Mouse (Mus musculus): ENCODE results near the gene 2810004N23Rik. TPM values are rescaled to one million over a fixed set of nuclear protein-coding genes. Genes with fewer than 3 reads are reported as not detected.
"Not testable (repeated sequence)": the region's sequence is repeated elsewhere in the genome, so short reads cannot be mapped to it uniquely, and the experiment has no call there.

Gene 2810004N23Rik
- total RNA-seq, 2 experiments from 2014 or later = 32.1 to 33.6 TPM

DNA sequence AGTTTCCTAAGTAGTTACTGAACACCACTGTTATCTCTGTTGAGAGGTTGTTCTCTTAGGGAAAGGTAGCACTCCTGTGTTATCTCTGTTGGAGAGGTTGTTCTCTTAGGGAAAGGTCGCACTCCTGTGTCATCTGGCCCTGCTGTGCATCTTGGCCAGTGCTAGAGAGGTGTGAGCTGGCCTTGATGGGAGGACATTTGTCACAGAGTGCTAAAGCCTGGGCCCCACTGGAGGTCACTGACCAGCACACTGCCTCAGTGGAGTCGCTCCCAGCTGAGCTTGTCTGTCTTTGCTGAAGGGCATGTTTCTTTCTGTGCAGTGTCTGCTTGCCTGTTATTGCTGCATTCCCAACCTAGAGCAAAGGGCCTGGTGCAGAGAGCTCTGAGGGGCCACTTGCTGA, 4.2 kb upstream of the 2810004N23Rik start:
- DNase-seq (ENCODE audit: low spot score) = no peak

DNA sequence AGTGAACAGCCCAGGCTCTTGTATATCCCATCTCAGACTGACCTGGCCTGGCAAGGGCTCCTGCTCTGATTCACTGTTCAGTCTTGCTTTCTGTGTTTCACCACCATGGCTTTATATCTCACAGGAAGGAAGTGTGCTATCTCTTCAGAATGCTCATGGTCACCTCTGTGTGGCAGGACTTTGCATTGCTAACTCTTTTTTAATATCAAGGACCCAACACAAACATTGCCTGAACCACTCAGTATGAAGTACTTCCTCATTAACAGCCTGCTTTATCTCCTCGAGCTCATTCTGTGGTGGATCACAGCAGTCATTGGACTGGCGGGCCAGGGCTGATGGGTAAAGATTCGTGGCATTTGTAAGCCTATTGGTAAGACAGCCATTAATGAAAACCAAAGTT, 3.7 kb upstream of the 2810004N23Rik start:
- no peak for DNase-seq (ENCODE audit: low spot score)

DNA sequence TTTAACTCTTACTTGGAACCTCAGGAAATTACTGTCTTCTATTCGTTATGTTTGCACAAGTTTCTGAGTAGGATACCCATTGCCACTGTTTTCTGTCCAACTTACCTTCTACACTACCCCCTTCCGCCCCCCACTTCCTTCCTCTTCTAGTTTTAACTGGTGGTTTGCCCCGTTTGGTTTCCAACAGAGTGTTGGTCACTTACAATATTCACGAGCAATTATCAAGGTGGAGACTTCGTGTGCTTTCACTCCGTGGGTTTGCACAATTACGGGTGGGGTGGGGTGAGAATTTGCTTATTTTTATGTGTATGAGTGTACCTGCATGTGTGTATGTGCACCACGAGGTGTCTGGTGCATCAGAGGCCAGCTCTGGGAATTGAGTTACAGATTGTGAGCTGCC, 809 bp upstream of the 2810004N23Rik start:
- no peak for DNase-seq (ENCODE audit: low spot score)

DNA sequence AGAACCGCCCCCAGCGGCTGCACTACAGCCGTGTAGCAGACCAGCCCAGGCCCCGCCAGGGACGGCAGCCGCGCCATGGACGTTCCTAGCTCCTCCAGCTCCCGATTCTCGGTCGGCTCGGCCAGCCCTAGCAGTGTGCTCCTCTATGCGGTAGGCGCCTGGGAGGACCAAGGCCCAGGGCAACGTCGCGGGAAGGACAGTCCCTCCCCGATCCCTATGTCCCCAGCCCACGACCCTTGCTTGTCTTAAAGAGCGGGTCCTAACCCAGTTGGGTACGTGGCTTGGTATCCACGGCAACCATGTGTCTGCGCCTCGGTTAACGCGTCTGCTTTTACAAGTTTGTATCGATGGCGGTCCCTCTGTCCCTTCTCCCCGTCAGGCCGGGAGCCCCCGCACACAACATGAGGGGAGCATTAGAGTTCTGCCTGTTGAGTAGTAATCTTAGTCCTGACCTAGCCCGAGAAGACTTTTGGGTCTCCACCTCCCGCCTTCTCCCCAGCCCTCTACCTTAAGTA, 300 bp upstream of the 2810004N23Rik start:
- DNase-seq (ENCODE audit: low spot score) = no peak

DNA sequence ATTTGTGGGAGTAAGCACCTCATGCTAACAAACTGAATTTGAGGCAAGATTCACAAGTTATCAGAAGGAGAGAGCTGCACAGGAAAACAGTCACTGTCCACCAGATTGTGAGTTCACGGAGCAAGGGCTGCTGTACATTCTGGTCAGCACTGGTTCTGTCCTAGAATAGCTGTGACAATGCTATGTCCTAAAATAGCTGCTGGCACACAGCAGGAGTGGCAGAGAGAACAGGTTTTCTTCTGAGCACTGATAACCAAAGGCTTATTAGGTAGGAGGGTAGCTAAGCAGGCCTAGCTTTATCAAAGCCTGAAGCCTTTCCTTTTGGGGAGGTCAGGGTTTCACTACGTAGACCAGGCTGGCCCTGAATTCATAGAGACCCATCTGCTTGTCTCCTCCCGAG, 2.7 kb downstream of the 2810004N23Rik start:
- DNase-seq (ENCODE audit: low spot score) = peak; percentile 45

DNA sequence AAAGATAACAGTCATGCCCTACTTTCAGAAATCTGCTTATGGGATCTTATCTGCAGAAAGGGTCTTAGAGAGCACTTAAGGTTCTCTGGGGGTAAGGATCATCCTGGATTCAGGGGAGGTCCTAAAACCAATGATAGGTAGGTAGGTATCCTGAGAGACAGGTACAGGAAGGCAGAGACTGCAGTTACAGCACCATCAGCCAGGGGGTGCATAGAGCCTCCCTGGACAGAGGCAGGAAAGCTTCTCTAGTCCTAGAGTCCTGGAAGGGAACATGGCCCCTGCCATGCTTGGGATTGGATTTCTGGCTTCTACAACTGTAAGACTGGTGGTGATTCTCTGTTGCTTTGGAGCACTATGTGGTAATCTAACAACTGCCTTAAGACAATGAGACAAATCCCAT, 3.5 kb downstream of the 2810004N23Rik start:
- DNase-seq (ENCODE audit: low spot score) = peak; percentile 51

DNA sequence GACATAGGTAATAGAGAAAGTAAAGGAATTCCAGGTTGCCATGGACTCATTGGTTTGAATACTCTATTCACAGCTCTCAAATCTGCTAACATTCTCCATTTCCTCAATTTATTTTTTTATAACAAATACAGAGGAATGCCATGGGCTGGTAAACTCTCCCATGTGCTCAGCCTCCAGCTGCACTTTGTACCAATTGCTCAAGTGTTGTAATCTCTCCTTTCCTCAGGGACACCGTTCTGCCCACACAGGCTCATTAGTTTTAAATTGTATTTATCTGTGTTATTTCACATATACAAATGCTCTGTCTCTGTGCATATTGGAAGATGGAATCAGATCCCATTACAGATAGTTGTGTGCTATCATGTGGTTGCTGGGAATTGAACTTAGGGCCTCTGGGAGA, 9.4 kb downstream of the 2810004N23Rik start:
- no peak for DNase-seq (ENCODE audit: low spot score)

DNA sequence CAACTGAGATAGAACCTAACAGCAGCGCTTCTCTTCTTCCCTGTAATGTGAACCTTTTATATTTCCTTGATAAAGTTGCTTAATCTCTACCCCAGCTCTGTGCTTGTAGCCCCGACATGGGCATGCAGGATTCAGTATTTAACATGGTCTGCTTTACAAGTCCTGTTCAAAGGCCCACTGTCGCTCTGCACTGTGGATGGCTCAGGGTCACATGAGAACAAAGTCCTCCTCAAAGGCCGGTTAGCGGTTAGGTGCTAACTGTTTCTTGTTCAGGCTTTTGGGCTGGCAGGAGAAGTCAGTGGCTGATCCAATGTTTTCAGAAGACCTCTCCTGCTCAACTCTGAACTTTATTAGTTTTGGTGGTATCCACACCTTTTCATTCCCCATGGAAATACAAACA, 17.3 kb downstream of the 2810004N23Rik start:
- DNase-seq (ENCODE audit: low spot score) = no peak

DNA sequence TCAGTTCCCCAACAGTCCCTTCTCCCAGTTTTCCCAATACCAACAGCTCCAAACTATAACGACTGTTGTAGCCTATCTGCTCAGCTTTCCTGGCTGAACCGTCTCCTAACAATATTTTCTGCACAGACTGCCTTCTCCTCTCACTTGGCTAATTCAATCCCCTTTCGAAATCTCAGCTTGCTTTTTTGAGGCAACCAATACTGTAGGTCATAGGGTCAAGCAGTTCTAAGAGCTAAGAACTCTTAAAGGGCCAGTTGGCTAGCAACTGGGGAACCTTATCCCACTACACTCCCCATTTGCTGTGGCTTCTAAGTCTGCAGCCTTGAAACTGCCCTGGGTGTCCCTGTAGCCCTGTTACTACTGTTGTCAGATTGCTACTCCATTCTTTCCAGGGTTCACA, 17.8 kb downstream of the 2810004N23Rik start:
- DNase-seq (ENCODE audit: low spot score) = peak; percentile 53

DNA sequence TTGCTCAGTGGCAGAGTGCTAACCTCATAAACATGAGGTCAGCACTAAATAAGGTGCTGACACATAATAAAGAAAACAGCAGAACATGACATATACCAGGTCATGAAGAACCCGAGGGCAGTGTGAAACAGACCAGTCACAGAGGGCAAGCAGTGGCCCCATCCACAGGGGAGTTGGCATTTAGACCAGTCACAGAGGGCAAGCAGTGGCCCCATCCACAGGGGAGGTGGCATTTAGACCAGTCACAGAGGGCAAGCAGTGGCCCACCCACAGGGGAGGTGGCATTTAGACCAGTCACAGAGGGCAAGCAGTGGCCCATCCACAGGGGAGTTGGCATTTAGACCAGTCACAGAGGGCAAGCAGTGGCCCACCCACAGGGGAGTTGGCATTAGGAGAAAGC, 20.0 kb downstream of the 2810004N23Rik start:
- not testable (repeated sequence) for DNase-seq (ENCODE audit: low spot score)

DNA sequence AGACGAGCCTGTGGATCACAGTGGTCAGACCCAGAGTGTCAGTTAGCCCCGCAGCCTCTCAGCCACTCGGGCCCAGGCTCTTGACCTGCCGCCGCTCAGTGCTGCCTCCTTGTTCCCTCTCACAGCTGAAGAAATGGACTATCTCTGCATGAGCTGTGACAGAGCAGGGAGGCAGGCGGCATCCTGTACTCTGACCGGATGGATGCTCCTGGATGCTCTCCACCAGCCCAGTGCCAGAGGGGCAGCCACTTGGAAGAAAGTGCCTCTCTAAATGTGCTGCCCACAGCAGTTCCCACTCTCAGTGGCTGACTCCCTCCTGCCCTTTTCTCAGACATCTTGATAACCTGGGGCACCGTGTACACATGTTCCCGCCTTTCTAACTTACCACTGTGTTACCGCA, 21.1 kb downstream of the 2810004N23Rik start:
- DNase-seq (ENCODE audit: low spot score) = no peak

DNA sequence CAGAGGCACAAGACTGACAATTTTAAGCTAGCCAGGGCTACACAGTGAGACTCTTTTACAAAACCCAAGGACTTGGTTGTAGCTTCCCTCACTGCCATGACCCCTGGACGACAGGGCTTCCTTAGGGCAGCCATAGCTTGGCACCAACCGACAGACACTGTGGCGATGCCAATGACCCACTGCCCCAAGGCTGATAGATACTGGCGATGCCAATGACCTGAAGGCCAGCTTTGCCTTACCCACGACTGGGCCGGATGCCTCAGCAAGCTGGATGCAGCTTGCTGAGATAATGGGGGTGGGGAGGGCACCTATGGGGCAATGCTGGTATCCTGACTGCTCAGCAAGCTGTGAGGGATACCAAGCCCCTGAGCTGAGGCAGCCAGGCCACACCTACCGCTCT, 22.0 kb downstream of the 2810004N23Rik start:
- no peak for DNase-seq (ENCODE audit: low spot score)

DNA sequence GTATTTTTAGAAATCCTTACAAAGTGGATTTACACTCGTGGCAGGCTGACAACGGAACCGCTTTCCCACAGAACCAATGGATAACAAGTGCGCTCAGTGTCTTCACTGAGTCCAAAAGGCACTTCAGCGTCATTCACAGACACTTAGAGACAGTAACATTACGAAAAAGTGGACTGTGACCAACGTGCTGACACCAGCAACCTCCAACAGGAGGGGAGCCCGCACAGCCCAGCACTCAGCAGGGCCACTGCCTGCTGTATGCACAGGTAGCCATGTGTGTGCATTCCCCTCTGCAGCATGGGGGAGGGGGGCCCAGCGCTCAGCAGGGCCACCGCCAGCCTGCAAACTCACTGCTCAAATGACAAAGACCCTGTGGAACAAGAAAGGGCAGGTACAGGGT, 23.5 kb downstream of the 2810004N23Rik start:
- DNase-seq (ENCODE audit: low spot score) = no peak

DNA sequence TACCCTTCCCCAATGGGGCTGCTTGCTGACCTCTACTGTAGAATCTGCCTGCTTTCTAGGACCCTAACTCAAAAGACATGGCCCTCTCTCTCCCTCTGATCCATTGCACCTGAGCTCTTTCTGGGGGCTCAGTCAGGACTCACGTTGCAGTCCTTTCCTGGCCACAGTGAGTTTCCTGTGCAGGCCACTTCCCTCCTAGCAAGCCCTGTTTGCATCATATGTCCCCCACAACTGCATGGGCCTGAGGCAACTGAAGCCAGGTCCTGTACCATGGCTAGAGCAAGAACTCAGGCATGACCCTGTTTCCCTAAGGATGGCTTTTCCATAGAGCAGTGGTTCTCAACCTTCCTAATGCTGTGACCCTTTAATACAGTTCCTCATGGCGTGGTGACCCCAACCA, 25.0 kb downstream of the 2810004N23Rik start:
- DNase-seq (ENCODE audit: low spot score) = no peak

DNA sequence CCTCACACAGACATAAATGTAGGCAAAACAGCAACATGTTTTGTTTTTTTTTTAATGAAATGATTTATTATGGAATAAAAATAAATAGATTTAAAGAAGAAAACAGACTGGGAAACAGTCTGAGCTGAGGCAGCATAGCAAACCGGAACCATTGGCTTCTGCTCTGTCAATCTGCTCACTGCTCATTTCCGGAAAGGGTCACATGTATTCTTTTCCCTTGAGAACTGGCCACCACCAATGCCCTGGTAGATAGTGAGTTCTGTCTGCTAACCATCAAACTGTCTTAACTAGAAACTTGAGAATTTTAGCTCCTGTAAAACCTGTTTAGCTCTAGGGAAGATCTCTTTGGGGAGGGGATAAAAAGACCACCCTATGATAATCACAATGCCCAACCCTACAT, 26.0 kb downstream of the 2810004N23Rik start:
- DNase-seq (ENCODE audit: low spot score) = no peak

DNA sequence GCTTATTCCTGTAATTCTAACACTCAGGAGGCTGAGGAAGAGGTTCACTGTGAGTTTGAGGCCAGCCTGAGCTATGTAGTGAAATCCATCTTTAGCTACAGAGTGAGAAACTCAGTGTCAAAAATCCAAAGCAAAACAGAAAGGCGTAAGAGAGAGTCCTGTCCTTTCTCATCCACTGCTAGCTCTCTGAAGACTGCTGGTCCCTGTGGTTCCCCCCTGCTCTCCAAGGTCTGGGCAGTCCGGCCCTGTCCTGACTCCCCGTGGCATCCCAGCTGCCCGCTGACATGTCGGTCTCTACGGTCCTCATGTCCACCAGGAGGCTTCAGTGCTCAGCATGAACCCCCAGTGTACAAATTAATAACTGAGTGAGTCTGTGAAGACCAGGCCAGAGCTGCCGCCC, 26.6 kb downstream of the 2810004N23Rik start:
- no peak for DNase-seq (ENCODE audit: low spot score)

DNA sequence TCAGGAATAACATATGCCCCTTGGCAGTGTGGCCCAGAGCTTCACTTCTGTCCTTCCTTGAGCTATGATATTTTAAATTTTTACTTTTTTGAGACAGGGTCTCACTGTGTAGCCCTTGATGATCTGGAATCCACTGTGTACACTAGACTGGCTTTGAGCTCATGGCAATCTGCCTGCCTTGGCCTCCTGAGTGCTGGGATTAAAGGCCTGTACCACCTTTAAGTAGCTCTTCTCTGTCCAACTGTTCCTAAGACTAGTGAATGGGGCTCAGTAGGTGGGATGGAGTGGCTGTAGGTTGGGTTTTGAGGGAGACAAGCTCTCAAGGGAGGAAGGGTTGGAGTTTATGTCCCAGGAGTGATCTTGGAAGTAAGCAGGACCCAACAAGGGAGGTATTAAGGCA, 27.1 kb downstream of the 2810004N23Rik start:
- DNase-seq (ENCODE audit: low spot score) = no peak

DNA sequence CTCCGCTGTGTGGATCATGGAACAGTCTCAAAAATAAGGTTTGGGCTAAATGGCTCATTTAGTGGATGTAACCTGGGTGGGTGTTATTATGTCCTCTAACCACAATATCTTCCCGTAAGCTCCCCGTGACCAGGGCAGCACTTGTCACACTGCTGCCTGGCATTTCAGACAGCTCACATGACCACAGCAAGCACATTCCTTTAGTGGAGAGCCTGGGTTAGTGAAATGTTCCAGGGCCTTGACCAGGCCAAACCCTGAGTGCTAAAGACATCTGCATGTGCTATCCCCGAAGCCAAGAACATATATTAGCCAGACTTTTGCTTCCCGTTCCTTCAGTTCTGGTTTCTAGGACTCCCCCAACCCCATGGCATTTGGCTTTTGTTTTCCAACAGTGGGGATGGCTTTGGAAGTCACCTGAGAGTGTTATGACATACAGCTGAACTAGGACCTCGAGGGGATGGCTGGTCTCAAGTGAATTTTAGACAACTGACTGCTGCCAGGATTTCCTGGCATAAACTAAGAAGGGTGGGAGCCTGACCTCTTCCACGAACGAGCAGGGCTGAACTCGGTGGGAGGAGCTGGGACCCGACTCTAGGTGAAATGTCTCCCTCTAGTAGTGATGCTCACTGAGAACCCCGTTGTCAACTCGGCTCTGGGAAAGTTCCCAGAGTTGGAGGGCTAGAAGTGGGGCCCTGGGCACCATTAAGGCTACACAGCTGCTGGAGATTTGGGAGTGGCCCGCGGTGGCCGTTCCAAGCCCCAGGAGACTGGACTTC, 29.3 kb downstream of the 2810004N23Rik start:
- DNase-seq (ENCODE audit: low spot score) = no peak

DNA sequence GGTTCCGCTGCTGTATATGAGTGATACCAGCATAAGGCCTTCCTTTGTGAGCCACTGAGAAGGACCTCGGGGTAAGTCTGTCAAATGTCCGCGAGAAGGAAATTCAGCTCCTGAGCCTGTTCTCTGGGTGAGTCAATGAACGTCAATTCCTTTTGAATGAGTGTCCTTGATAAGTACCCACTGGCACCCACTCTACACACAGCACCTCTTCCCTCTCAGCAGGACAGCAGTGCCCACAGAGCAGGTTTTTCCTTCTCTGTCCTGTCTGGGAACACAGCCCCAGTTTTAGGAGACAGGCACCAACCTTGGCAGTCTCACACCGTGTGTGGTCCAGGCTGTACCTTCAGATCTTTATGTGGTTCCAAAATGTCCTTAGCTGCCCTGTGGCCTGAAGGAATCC, 31.0 kb downstream of the 2810004N23Rik start:
- no peak for DNase-seq (ENCODE audit: low spot score)

DNA sequence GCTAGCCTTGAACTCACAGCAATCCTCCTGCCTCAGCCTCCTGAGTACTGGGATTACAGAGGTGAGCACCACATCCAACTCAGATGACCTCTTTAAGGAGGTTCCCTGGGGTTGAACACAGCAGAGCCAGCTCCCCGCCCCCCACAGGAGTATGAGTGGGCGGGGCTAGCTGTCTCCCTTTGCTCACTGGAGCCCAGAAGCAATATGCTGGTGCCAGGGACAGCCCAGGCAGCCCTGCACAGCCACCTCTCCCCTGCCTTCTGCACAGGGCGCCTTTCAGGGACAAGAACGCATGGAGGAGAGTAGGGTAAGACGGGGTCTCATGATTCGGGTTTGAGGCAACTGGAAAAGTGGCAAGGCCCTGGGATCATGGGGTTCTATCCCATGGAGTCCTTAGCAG, 31.4 kb downstream of the 2810004N23Rik start:
- DNase-seq (ENCODE audit: low spot score) = no peak

DNA sequence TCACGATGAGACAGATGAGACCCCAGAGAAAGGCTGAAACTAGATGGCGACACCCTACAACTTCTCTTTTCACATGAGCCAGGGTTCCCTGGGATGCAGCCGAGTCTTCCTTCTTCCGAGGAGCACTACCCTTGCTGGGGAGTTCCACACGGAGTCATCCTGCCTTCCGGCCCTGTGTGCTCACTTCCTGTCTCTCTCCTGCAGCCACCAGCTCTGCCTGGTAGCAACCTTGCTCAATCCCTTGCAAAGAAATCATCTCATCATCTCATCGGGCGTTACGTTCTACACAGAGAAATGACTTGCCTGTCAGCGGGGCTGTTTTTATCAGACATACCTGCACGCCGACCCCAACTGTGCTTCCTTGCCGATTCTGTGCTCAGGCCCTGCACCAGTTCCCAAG, 32.9 kb downstream of the 2810004N23Rik start:
- no peak for DNase-seq (ENCODE audit: low spot score)

DNA sequence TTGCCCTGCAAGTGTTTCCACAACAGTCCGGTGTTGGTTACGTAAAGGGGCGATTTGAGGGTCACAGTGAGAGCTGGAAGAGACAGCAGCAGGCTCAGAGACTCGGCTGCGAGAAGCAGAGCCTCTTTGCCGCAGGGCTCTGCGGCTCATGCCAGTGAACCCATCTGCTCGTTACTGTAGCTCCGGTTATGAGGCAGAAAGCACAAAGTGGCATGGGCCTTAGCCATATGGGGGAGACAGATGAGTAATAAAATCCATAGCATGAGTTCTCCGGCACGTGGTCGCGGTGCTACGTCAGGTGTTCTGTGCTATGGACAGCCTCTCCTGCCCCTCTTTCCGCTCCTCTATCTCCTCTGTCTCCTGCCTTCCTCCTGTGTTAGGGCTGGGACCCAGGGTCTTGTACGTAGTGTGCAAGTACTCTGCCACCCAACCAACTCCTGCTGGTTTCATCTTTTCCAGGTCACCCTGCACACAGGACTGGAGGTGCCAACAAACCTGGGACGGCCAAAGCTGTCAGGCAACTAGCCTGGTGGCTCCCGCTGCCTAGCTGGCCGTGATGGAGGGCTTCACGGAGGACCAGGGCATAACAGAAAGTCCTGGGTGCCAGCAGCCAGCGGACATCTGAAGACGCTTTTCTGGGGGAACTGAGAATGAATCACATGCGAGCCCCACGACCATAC, 34.2 kb downstream of the 2810004N23Rik start:
- DNase-seq (ENCODE audit: low spot score) = no peak

DNA sequence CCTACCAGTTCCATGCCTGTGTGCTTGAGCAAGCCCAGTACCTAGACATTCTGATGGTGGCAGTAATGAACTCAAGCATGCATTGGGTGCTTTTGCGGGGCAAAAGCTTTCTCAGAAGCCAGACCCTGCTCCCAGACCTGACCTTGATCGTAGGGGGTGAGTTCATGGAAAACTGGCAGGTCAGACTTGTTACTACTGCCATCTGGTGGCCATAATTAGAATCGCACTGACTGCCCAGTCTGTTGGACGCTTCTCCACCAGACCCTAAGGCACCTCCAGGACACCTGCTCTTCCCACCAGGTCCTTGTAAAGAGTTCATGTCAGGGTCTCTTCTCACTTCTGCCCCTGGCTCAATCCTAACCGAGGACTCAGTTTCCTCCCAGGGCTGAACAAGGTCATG, 35.5 kb downstream of the 2810004N23Rik start:
- DNase-seq (ENCODE audit: low spot score) = peak; percentile 70
